Mouse (Mus musculus) liver, embryonic 14.5 days (tissue): ENCODE measurements at regions not wholly inside any gene's neighbourhood (a gene's known extent, or its start where the extent isn't known, plus 50 kb on each side); places are given as distances from the start of the nearest gene placed in this dataset.
A peak's percentile ranks its signal among the peaks of the same experiment; 100 is the strongest.

ENCODE experiments used
- ATAC-seq: fragments of 200-750 bp; cut with Nextera tagmentation; 2 replicates; pipeline ENCODE4 v1.8.0; 2017; ENCODE audit warnings: moderate number of reproducible peaks, mild to moderate bottlenecking, moderate library complexity; ENCODE audit not compliant: insufficient read depth
- DNase-seq, 3 experiments: peaks; one replicate each; pipeline ENCODE4 v3.0.0-alpha.2; 2012 to 2013; ENCODE audit warnings: low read depth in 3 of 3, low spot score in 3 of 3
- H3K27ac ChIP-seq: fragments of 300-500 bp; sonication (generic); 2 replicates; pipeline ENCODE4 v1.5.1; 2014; ENCODE audit warnings: moderate library complexity, mild to moderate bottlenecking, control low read depth, inconsistent platforms
- H3K27me3 ChIP-seq: fragments of 300-500 bp; sonication (generic); 2 replicates; pipeline ENCODE4 v1.6.1; 2014; ENCODE audit warnings: mild to moderate bottlenecking, low read length, moderate library complexity; ENCODE audit not compliant: control insufficient read depth, insufficient read depth
- H3K36me3 ChIP-seq: fragments of 300-500 bp; sonication (generic); replicated peaks from 2 replicates; pipeline ENCODE4 v1.6.1; 2014; ENCODE audit warnings: low read depth; ENCODE audit not compliant: control insufficient read depth, insufficient read depth
- H3K4me1 ChIP-seq, 2 experiments: fragments of 200-500 bp in 1 of 2; fragments of 300-500 bp in 1 of 2; sonication (generic) in 1 of 2; replicated peaks; 2 replicates each; pipeline ENCODE4 v1.6.1; 2012 to 2014; ENCODE audit warnings: antibody characterized with exemption in 1 of 2, inconsistent platforms in 1 of 2, low read length in 1 of 2; ENCODE audit not compliant: control insufficient read depth in 2 of 2, insufficient read depth in 2 of 2
- H3K4me2 ChIP-seq: fragments of 300-500 bp; sonication (generic); 2 replicates; pipeline ENCODE4 v1.6.1; 2014; ENCODE audit warnings: low read depth, mild to moderate bottlenecking, control low read depth, moderate library complexity
- H3K4me3 ChIP-seq, 2 experiments: fragments of 200-500 bp in 1 of 2; fragments of 300-500 bp in 1 of 2; sonication (generic) in 1 of 2; 2 replicates each; pipeline ENCODE4 v1.5.1; 2012 to 2014; ENCODE audit warnings: low read depth in 2 of 2, low read length in 2 of 2, mild to moderate bottlenecking in 2 of 2, control low read depth in 1 of 2, inconsistent platforms in 1 of 2, moderate library complexity in 1 of 2; ENCODE audit not compliant: insufficient read depth in 1 of 2
- H3K9ac ChIP-seq: fragments of 300-500 bp; sonication (generic); replicated peaks from 2 replicates; pipeline ENCODE4 v1.6.1; 2014; ENCODE audit warnings: mild to moderate bottlenecking, control low read depth, moderate library complexity
- H3K9me3 ChIP-seq: fragments of 300-500 bp; sonication (generic); 2 replicates; pipeline ENCODE4 v1.6.1; 2016; ENCODE audit warnings: low read length, mixed read lengths; ENCODE audit not compliant: control insufficient read depth
- CTCF ChIP-seq: IDR thresholded peaks from 2 replicates; pipeline ENCODE4 v1.5.1; 2016; ENCODE audit warnings: antibody characterized with exemption, low read depth, control low read depth
- EP300 ChIP-seq: IDR thresholded peaks from 2 replicates; pipeline ENCODE4 v1.6.1; 2016; ENCODE audit warnings: antibody characterized with exemption, low read depth
- WGBS: fragments of 180-500 bp; shearing (Covaris S2); extraction: QIAGEN DNeasy Blood & Tissue Kit; methylation state at CpG from one replicate; pipeline ENCODE4 v1.1.7; 2014; ENCODE audit not compliant: insufficient replicate concordance; 5-methylcytosine and 5-hydroxymethylcytosine counted together

DNA sequence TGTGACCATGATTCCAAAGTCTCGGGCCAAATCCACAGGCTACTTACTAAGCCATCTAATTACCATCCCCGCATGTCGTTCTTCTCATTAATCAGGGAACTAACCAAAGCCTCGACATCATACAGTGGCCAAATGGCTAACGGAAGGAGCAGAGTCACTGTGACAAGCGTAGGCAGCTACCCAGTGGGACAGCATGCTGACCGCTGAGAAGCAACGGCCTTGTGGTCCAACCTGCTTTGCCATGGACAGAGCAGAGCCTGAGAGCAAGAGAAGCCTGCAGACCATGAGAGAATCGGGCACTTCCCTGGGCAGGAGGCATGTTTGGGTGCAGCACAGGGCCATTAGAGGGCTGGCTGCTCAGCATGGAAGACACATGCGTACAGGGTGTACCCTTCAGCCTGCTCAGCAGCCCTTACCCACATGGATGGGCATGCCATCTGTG is 268.5 kb upstream of the Atp2b1 start:
- TF ChIP-seq CTCF (no peak), EP300 (no peak)
- ATAC-seq: peak; percentile 26; the same call in 1 of the 2 replicates
- Histone ChIP-seq H3K4me2 (no peak overlapping the region), H3K4me1 (no peaks in the 10 kb centered on the region), H3K27ac (no peak overlapping the region), H3K4me3 (no peak overlapping the region), H3K36me3 (no peaks in the 10 kb centered on the region), H3K27me3 (no peaks in the 10 kb centered on the region; the same call in 1 of the 2 replicates), H3K9me3 (no peaks in the 10 kb centered on the region), H3K9ac (no peak overlapping the region)
- DNase-seq: no peak
- 66% methylated on average over 10 of the region's 10 CpGs for WGBS

DNA sequence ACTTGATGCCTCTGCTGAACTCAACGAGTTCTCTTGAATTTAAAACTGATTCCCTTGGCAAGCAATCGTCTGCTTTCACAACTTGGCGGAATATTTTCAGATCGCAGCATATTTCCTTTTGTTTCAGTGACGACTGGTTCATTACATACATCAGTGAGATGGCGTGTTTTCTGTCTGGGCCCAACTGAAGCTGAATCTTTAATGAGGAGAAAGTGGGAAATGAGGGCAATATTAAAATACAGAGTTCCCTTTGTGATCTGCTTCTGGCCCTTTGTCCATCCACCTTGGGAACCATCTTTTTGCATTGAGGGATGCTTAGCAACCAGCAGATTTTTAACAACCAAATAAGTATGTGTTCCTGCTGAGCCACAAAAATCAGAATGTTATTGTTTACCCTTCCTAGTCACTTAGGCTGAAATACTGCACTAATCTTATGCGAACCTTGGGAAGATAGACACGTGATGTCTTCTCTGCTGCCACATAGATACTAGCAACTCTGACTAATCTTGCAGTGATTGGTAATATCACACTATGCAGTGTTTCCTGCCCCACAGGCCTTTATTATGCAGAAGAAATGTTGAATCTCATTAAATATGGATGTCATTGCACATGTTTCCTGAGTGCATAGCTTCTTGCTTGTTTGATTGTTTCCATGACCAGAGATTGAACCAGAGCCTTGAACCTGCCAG is 267.8 kb upstream of the Atp2b1 start:
- no peak for DNase-seq
- Histone ChIP-seq H3K36me3 (no peaks in the 10 kb centered on the region), H3K4me3 (no peak overlapping the region), H3K27ac (no peak overlapping the region), H3K4me1 (no peaks in the 10 kb centered on the region; a peak in 2 of 4 replicates), H3K9ac (no peak overlapping the region), H3K27me3 (no peaks in the 10 kb centered on the region; the same call in 1 of the 2 replicates), H3K9me3 (no peaks in the 10 kb centered on the region), H3K4me2 (no peak overlapping the region)
- WGBS: 64% methylated on average over 8 of the region's 8 CpGs
- ATAC-seq: no peak
- TF ChIP-seq EP300 (no peak), CTCF (no peak)

DNA sequence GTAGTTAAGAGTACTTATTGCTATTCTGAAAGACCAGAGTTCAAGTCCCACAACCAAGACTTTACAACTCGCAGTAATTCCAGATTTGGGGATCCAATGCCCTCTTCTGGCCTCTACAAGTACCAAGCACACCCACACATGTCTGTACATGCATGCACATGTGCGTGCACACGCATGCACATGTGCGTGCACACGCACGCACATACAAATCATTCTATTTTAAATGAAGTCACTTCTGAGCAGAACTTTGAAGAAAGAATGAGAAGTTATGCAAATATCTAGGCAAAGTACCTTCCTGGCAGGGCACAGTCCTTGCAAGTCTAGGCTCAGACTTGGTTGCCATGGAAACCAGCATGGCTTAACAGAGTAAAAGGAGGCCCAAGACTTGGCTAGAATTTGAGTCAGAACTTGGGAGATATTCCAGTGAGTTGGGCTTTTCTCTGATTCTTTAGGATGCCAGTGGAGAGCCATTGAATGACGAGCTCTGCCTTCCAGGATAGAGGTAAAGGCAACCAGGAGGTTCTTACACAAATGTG is 265.4 kb upstream of the Atp2b1 start:
- TF ChIP-seq CTCF: no peak
- TF ChIP-seq EP300: no peak
- no peak for ATAC-seq

DNA sequence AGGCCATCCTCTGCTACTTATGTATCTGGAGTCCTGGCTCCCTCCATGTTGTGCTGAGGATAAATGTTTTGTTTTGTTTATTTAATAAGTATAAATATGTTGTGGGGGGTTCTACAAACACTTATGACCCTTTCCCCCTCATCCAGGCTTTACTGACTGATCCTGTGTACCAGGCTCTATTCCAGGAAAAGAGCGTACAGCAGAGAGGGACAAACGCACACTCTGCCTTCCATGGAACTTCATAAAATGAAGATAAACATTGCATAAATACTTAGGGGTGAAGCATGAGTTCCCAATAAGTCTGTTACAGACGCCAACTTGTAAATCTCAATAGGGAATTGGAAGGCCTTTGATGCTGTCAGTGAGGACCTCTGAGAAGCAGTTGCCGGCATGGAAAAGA is 263.7 kb upstream of the Atp2b1 start:
- Histone ChIP-seq H3K36me3 (no peaks in the 10 kb centered on the region), H3K27ac (no peak overlapping the region), H3K4me2 (no peak overlapping the region), H3K4me1 (peaks cover 0 to 4% of the 10 kb centered on the region in 2 experiments; a peak in 3 of 4 replicates), H3K9me3 (no peaks in the 10 kb centered on the region), H3K27me3 (no peaks in the 10 kb centered on the region), H3K4me3 (no peak overlapping the region), H3K9ac (no peak overlapping the region)
- 76% methylated on average over 4 of the region's 4 CpGs for WGBS
- no peak for TF ChIP-seq CTCF
- no peak for TF ChIP-seq EP300
- no peak for ATAC-seq
- no peak for DNase-seq

More for the DNA sequence above, 265.4 kb upstream of the Atp2b1 start:
- Histone ChIP-seq H3K27ac (no peak overlapping the region), H3K27me3 (no peaks in the 10 kb centered on the region), H3K4me3 (no peak overlapping the region), H3K4me1 (peaks cover 0 to 4% of the 10 kb centered on the region in 2 experiments; a peak in 3 of 4 replicates), H3K9me3 (no peaks in the 10 kb centered on the region), H3K9ac (no peak overlapping the region), H3K36me3 (no peaks in the 10 kb centered on the region), H3K4me2 (no peak overlapping the region)
- 77% methylated on average over 7 of the region's 7 CpGs for WGBS
- no peak for DNase-seq

DNA sequence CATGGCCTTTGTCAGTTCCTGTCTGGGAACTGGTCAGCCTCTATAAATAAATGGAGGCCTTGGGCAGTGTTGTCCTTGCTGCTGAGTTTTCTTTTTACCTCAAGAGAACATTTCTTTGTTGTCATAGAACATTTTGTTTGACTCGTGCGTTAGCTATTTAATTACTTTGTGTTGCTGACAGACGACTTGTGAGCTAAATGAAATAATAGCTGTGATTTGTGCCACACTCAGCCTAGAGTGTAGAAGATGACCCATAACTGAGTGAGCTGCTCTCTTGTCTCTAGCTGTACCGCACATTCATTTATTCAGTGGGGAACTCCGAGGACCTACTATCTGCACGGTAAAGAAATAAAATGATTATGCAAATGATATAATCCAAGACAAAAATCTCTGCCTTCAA is 263.1 kb upstream of the Atp2b1 start:
- Histone ChIP-seq H3K36me3 (no peaks in the 10 kb centered on the region), H3K27me3 (no peaks in the 10 kb centered on the region), H3K4me3 (no peak overlapping the region), H3K9me3 (no peaks in the 10 kb centered on the region), H3K4me2 (no peak overlapping the region), H3K4me1 (peaks cover 0 to 4% of the 10 kb centered on the region in 2 experiments; a peak in 3 of 4 replicates), H3K9ac (no peak overlapping the region), H3K27ac (no peak overlapping the region)
- 81% methylated on average over 6 of the region's 6 CpGs for WGBS
- no peak for ATAC-seq
- DNase-seq: no peak
- TF ChIP-seq CTCF: no peak
- no peak for TF ChIP-seq EP300
